Comparison of ENCODE assay signal across 8 mouse cellular contexts in the genomic region with DNA sequence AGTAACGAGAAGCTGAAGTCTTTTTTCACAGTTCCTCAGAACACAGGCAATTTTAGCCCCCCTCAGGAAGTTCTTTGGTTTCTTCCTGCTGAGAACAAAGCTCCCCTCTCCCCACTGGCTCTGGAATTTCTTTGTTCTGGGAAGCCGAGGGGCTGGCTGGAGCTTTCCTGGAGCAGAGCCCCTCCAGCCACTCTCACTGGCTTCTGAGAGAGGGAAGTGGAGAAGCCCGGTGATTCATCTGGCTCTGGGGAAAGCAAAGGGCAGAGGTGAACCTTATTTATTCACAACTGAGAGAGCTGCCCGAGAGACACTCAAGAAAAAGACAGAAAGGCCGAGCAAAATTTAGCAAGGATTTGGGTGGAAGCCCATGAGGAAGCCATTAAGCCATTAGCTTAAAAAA.
DNase-seq lines count a peak whose midpoint lies in the region; ATAC-seq lines count a peak whose summit lies in the region.

No protein-coding gene starts in this region.

- no peaks in the 10 kb centered on the region for H3K36me3 ChIP-seq in hindbrain, embryonic 10.5 days
- no peaks in the 10 kb centered on the region for H3K36me3 ChIP-seq in limb, embryonic 13.5 days
- no peaks in the 10 kb centered on the region for H3K36me3 ChIP-seq in neural tube, embryonic 12.5 days

- peak overlapping the region; percentile 94 for H3K27ac ChIP-seq in hindbrain, embryonic 10.5 days
- H3K27ac ChIP-seq in limb, embryonic 13.5 days, result peak overlapping the region; percentile 87
- H3K27ac ChIP-seq in neural tube, embryonic 12.5 days, result peak overlapping the region; percentile 81

- peak overlapping the region; percentile 53 for H3K4me2 ChIP-seq in limb, embryonic 13.5 days (replicated peaks)
- peak overlapping the region; percentile 59 for H3K4me2 ChIP-seq in neural tube, embryonic 12.5 days (replicated peaks)

- peaks cover 53% of the 10 kb centered on the region for H3K27me3 ChIP-seq in hindbrain, embryonic 10.5 days (ENCODE audit: insufficient read depth, poor library complexity, severe bottlenecking)
- peaks cover 22% of the 10 kb centered on the region; the same call in 1 of the 2 replicates for H3K27me3 ChIP-seq in limb, embryonic 13.5 days
- H3K27me3 ChIP-seq in neural tube, embryonic 12.5 days (replicated peaks), result no peaks in the 10 kb centered on the region

- DNase-seq in thymus, postnatal 14 days, result peak; percentile 25
- no peak for DNase-seq in thymus, postnatal 10 days (ENCODE audit: low spot score in 2 of 2)
- peak; percentile 15 for DNase-seq in fibroblast of lung, adult 2 months (ENCODE audit: low read depth)
- DNase-seq in hindbrain, embryonic 10.5 days (ENCODE audit: low spot score), result peak; percentile 72
- DNase-seq in ovary, postnatal 14 days (ENCODE audit: low spot score), result no peak
- no peak for DNase-seq in cerebellum, adult 8-10 months

- peak overlapping the region; percentile 32 for H3K4me3 ChIP-seq in hindbrain, embryonic 10.5 days
- peak overlapping the region; percentile 11; the same call in 1 of the 2 replicates for H3K4me3 ChIP-seq in limb, embryonic 13.5 days
- H3K4me3 ChIP-seq in neural tube, embryonic 12.5 days, result 0 out of 2 replicates have a peak overlapping the region, but pooled peaks have one; percentile 3

- peak; percentile 55; the same call in 1 of the 2 replicates for ATAC-seq in limb, embryonic 13.5 days (ENCODE audit: low FRiP score, low read depth)
- ATAC-seq in neural tube, embryonic 12.5 days (ENCODE audit: low FRiP score, low read depth), result no peak

- H3K4me1 ChIP-seq in hindbrain, embryonic 10.5 days (replicated peaks), result peaks cover 29% of the 10 kb centered on the region
- peaks cover 25% of the 10 kb centered on the region for H3K4me1 ChIP-seq in limb, embryonic 13.5 days
- H3K4me1 ChIP-seq in neural tube, embryonic 12.5 days, result peaks cover 9% of the 10 kb centered on the region; the same call in 1 of the 2 replicates

- WGBS in hindbrain, embryonic 10.5 days, result 2% methylated on average over 5 of the region's 5 CpGs
- 3% methylated on average over 5 of the region's 5 CpGs for WGBS in limb, embryonic 13.5 days
- 3% methylated on average over 5 of the region's 5 CpGs for WGBS in neural tube, embryonic 12.5 days

- H3K9me3 ChIP-seq in hindbrain, embryonic 10.5 days, result no peaks in the 10 kb centered on the region
- H3K9me3 ChIP-seq in limb, embryonic 13.5 days, result no peaks in the 10 kb centered on the region
- H3K9me3 ChIP-seq in neural tube, embryonic 12.5 days, result no peaks in the 10 kb centered on the region

- peak overlapping the region; percentile 50; the same call in 1 of the 2 replicates for H3K9ac ChIP-seq in limb, embryonic 13.5 days
- H3K9ac ChIP-seq in neural tube, embryonic 12.5 days, result peak overlapping the region; percentile 33; the same call in 1 of the 2 replicates

Comparison
In these comparisons a context has a peak if more than half of its experiments do, and no peak if none do; other contexts are left out.
1. DNase-seq: peak in thymus, postnatal 14 days (single experiment), fibroblast of lung, adult 2 months (single experiment) and hindbrain, embryonic 10.5 days (single experiment); none in thymus, postnatal 10 days (0 of 2), ovary, postnatal 14 days (single experiment) and cerebellum, adult 8-10 months (single experiment).
2. Peak in every context shown above with its lines, with median percentiles within 50 percentile points of each other: H3K27ac ChIP-seq and H3K4me3 ChIP-seq.